Mouse (Mus musculus) subcutaneous adipose tissue, adult 2 months (tissue): Measurements from ENCODE around the gene 2300003K06Rik. TPM values are rescaled to one million over a fixed set of nuclear protein-coding genes. Genes with fewer than 3 reads are reported as not detected.

Experiments
- polyA plus RNA-seq: library from polyadenylated mRNA; depleted of rRNA; stranded (reverse); fragments of >200 nt; gene quantifications from 2 replicates; pipeline ENCODE4 v1.2.3, GENCODE M21; 2012; ENCODE audit warnings: low replicate concordance; rRNA removed

The 2300003K06Rik gene
- not detected in 2 replicates for polyA plus RNA-seq

DNA sequence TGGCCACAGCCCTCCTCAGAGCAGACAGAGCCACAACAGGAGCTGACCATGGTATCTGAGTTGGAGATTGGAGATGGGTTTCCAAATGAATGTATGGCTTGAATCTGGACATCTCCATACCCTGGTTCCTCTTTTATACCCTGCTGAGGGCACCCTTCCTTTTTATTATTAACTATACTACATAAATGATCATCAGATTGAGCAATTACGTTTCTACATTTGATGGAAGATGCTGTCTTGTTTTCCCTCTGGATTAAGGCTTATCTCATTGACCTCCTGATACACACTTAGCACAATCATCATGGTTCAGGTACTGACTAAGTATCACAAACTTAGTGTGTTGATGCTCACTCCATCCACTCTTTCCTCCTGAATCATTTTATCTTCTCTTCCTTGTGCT, at the start of gene 2300003K06Rik:
Gene 2300003K06Rik, minus strand, starts transcription at position 101 of the 400 bp plus-strand sequence.

DNA sequence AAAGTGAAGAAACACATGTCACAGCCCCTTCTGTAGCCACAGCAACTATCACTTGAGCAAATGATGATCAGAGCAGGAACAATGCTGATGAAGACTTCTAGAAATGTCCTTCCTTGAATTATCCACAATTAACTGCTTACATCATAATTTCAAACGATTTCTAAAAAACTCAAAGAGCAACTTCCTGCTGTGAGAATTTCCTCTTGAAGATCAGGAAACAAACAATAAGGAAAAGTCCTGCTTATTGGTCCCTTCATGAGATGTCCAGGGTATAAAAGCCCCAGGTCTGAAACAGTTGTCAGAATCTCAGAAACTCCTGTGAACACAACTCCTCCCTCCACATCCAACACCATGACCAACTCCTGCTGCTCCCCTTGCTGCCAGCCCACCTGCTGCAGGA, 41.0 kb upstream of the 2300003K06Rik start, which contains the start of gene Gm11567:
Gene Gm11567, plus strand, starts transcription at position 301 of the 400 bp plus-strand sequence.

GRCm38 (mm10) chr11:99873089-99873488, 35.2 kb upstream of the 2300003K06Rik start, which contains the start of gene Krtap9-1:
Gene Krtap9-1, plus strand, starts transcription at chr11:99873389.

DNA sequence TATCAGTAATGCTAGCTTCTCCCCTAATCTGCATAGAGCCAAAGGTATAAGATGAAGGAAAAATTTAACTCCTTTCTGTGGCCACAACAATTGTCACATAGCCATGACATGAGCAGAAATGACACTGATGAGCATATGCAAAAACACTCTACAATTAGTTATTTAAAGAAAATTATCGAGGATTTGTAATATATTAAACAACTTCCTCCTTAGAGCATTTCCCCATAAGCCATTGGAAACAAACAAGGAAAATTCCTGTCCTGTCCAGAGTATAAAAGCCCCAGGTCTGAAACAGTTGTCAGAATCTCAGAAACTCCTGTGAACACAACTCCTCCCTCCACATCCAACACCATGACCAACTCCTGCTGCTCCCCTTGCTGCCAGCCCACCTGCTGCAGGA, 26.3 kb upstream of the 2300003K06Rik start, which contains the start of gene Gm11559:
Gene Gm11559, plus strand, starts transcription at position 301 of the 400 bp plus-strand sequence.

GRCm38 (mm10) chr11:99857617-99858016, 19.8 kb upstream of the 2300003K06Rik start, which contains the start of gene Gm11568:
Gene Gm11568, plus strand, starts transcription at chr11:99857917.

DNA sequence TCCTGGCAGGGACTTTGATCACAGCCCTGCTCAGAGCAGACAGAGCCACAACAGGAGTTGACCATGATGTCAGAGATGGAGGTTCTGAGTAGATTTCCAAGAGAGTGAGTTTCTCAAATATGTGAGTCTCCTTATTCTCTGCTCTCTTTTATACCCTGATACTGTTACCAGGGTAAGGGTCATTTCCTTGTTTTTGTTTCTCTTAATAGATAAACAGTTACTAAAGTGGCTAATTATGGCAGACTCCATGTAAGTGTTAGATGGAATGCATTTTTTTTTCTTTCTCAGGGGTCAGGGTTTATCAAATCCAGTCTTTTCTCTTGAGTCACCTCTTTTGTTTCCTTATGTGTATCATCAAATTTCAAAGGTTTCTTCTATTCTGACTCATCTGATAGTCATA, 13.6 kb upstream of the 2300003K06Rik start, which contains the start of gene Krtap4-16:
Gene Krtap4-16, minus strand, starts transcription at position 101 of the 400 bp plus-strand sequence.

DNA sequence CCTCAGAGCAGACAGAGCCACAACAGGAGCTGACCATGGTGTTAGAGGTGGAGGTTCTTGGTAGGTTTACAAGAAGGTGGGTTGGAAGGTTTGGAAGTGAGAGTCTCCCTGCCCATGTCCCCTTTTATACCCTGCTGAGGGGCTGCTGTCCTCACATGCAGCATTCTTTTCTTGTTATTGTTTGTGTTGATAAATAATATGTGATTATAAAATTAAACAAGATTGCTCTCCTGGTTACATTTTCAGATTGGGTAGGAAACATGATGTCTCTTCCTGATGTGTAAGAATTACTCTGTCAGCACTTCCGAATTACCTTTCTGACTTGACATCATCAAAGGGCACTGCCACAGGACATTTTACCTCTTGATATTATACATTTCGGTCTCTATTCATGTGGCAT, 22.3 kb downstream of the 2300003K06Rik start, which contains the start of gene Gm11564:
Gene Gm11564, minus strand, starts transcription at position 101 of the 400 bp plus-strand sequence.

GRCm38 (mm10) chr11:99809792-99810191, 28.1 kb downstream of the 2300003K06Rik start, which contains the start of gene Krtap4-13:
Gene Krtap4-13, minus strand, starts transcription at chr11:99809892.

GRCm38 (mm10) chr11:99804346-99804745, 33.5 kb downstream of the 2300003K06Rik start, which contains the start of gene Gm11554:
Gene Gm11554, minus strand, starts transcription at chr11:99804446.

DNA sequence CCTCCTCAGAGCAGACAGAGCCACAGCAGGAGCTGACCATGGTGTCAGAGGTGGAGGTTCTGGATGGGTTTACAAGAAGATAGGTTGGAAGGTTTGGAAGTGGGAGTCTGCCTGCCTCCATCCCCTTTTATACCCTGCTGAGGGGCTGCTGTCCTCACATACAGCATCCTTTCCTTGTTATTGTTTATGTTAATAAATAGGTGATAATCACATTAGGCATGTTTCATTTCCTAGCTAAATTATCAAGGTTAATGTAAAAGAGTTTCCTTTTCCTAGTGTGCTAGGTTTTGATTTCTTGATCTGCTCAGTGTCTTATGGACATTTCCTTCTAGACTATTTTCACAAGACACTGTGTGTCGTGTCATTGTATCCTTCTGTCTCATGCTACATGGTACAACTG, 39.0 kb downstream of the 2300003K06Rik start, which contains the start of gene Gm11569:
Gene Gm11569, minus strand, starts transcription at position 101 of the 400 bp plus-strand sequence.

DNA sequence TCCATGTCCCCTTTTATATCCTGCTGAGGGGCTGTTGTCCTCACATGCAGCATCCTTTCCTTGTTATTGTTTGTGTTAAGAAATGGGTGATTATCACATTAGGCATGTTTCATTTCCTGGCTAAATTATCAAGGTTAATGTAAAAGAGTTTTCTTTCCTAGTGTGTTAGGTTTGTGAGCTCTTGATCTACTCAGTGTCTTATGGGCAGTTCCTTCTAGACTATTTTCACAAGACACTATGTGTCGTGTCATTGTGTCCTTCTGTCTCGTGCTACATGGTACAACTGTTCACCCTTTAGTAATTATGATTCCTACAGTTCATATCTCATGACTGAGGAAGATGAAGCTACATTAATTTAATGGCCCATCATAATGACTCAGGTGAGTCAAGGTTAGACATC, 44.5 kb downstream of the 2300003K06Rik start, which contains the start of gene Gm11596:
Gene Gm11596, minus strand, starts transcription at position 101 of the 400 bp plus-strand sequence.

Other genes with a start within 250 kb of the 2300003K06Rik start
- not detected in 2 replicates for gene Krtap1-3, start 246.7 kb downstream of the 2300003K06Rik start, polyA plus RNA-seq
- not detected in 2 replicates for gene Krtap9-3, start 240.0 kb downstream of the 2300003K06Rik start, polyA plus RNA-seq
- not detected in 2 replicates for gene Gm11938, start 234.8 kb downstream of the 2300003K06Rik start, polyA plus RNA-seq
- gene Gm11937, start 227.9 kb downstream of the 2300003K06Rik start, polyA plus RNA-seq, result not detected in 2 replicates
- not detected in 2 replicates for gene Krtap2-4, start 223.2 kb downstream of the 2300003K06Rik start, polyA plus RNA-seq
- not detected in 2 replicates for gene Gm11562, start 217.6 kb downstream of the 2300003K06Rik start, polyA plus RNA-seq
- gene Krtap4-1, start 209.8 kb downstream of the 2300003K06Rik start, polyA plus RNA-seq, result not detected in 2 replicates
- not detected in 2 replicates for gene Krtap4-2, start 203.0 kb downstream of the 2300003K06Rik start, polyA plus RNA-seq
- gene Krtap4-7, start 194.0 kb downstream of the 2300003K06Rik start, polyA plus RNA-seq, result not detected in 2 replicates
- gene Gm11555, start 187.8 kb downstream of the 2300003K06Rik start, polyA plus RNA-seq, result not detected in 2 replicates
- not detected in 2 replicates for gene Gm11563, start 179.1 kb downstream of the 2300003K06Rik start, polyA plus RNA-seq
- not detected in 2 replicates for gene Krtap4-6, start 172.1 kb downstream of the 2300003K06Rik start, polyA plus RNA-seq
- gene Gm14190, start 147.3 kb downstream of the 2300003K06Rik start, polyA plus RNA-seq, result not detected in 2 replicates
- not detected in 2 replicates for gene Gm14180, start 103.8 kb downstream of the 2300003K06Rik start, polyA plus RNA-seq
- gene Gm11595, start 65.2 kb downstream of the 2300003K06Rik start, polyA plus RNA-seq, result not detected in 2 replicates
- gene Krtap4-8, start 57.4 kb downstream of the 2300003K06Rik start, polyA plus RNA-seq, result not detected in 2 replicates
- gene Krtap4-9, start 52.9 kb downstream of the 2300003K06Rik start, polyA plus RNA-seq, result not detected in 2 replicates
- gene Gm11596, start 44.6 kb downstream of the 2300003K06Rik start, polyA plus RNA-seq, result not detected in 2 replicates
- gene Gm11569, start 39.1 kb downstream of the 2300003K06Rik start, polyA plus RNA-seq, result not detected in 2 replicates
- gene Gm11554, start 33.6 kb downstream of the 2300003K06Rik start, polyA plus RNA-seq, result not detected in 2 replicates
- not detected in 2 replicates for gene Krtap4-13, start 28.2 kb downstream of the 2300003K06Rik start, polyA plus RNA-seq
- gene Gm11564, start 22.4 kb downstream of the 2300003K06Rik start, polyA plus RNA-seq, result not detected in 2 replicates
- not detected in 2 replicates for gene Krtap4-16, start 13.5 kb upstream of the 2300003K06Rik start, polyA plus RNA-seq
- gene Gm11568, start 19.9 kb upstream of the 2300003K06Rik start, polyA plus RNA-seq, result not detected in 2 replicates
- not detected in 2 replicates for gene Gm11559, start 26.4 kb upstream of the 2300003K06Rik start, polyA plus RNA-seq
- gene Krtap9-1, start 35.3 kb upstream of the 2300003K06Rik start, polyA plus RNA-seq, result not detected in 2 replicates
- gene Gm11567, start 41.1 kb upstream of the 2300003K06Rik start, polyA plus RNA-seq, result not detected in 2 replicates
- gene Krtap31-1, start 69.9 kb upstream of the 2300003K06Rik start, polyA plus RNA-seq, result not detected in 2 replicates
- not detected in 2 replicates for gene Gm11565, start 76.7 kb upstream of the 2300003K06Rik start, polyA plus RNA-seq
- not detected in 2 replicates for gene Krtap31-2, start 98.2 kb upstream of the 2300003K06Rik start, polyA plus RNA-seq
- not detected in 2 replicates for gene Krtap9-5, start 110.4 kb upstream of the 2300003K06Rik start, polyA plus RNA-seq
- not detected in 2 replicates for gene Krtap29-1, start 141.0 kb upstream of the 2300003K06Rik start, polyA plus RNA-seq
- not detected in 2 replicates for gene Krtap16-1, start 148.5 kb upstream of the 2300003K06Rik start, polyA plus RNA-seq
- 2.2 TPM in 1 of 2 replicates, not detected in the other for gene Krtap17-1, start 155.9 kb upstream of the 2300003K06Rik start, polyA plus RNA-seq
- 0.06 TPM in 2 replicates for gene Krt33a, start 178.1 kb upstream of the 2300003K06Rik start, polyA plus RNA-seq
- not detected in 2 replicates for gene Krt33b, start 191.8 kb upstream of the 2300003K06Rik start, polyA plus RNA-seq
- not detected in 2 replicates for gene Krt34, start 203.5 kb upstream of the 2300003K06Rik start, polyA plus RNA-seq
- gene Krt31, start 212.5 kb upstream of the 2300003K06Rik start, polyA plus RNA-seq, result not detected in 2 replicates